Mouse (Mus musculus) forebrain, embryonic 12.5 days (tissue): ENCODE measurements at regions not wholly inside any gene's neighbourhood (a gene's known extent, or its start where the extent isn't known, plus 50 kb on each side); places are given as distances from the start of the nearest gene placed in this dataset.

Experiments
- ATAC-seq: fragments of 200-750 bp; cut with Nextera tagmentation; 2 replicates; pipeline ENCODE4 v1.8.0; 2017; ENCODE audit warnings: moderate TSS enrichment; ENCODE audit not compliant: low FRiP score
- H3K27ac ChIP-seq: fragments of 300-500 bp; sonication (generic); 2 replicates; pipeline ENCODE4 v1.5.1; 2016; ENCODE audit warnings: mild to moderate bottlenecking
- H3K27me3 ChIP-seq: fragments of 300-500 bp; sonication (generic); 2 replicates; pipeline ENCODE4 v1.6.1; 2016; ENCODE audit warnings: mild to moderate bottlenecking
- H3K36me3 ChIP-seq: fragments of 300-500 bp; sonication (generic); replicated peaks from 2 replicates; pipeline ENCODE4 v1.6.1; 2016; ENCODE audit warnings: mild to moderate bottlenecking
- H3K4me1 ChIP-seq: fragments of 300-500 bp; sonication (generic); 2 replicates; pipeline ENCODE4 v1.6.1; 2016
- H3K4me2 ChIP-seq: fragments of 300-500 bp; sonication (generic); 2 replicates; pipeline ENCODE4 v1.6.1; 2016; ENCODE audit warnings: mild to moderate bottlenecking, moderate library complexity
- H3K4me3 ChIP-seq: fragments of 300-500 bp; sonication (generic); replicated peaks from 2 replicates; pipeline ENCODE4 v1.5.1; 2016; ENCODE audit warnings: mild to moderate bottlenecking
- H3K9ac ChIP-seq: fragments of 300-500 bp; sonication (generic); 2 replicates; pipeline ENCODE4 v1.6.1; 2016; ENCODE audit warnings: mild to moderate bottlenecking
- H3K9me3 ChIP-seq: fragments of 300-500 bp; sonication (generic); 2 replicates; pipeline ENCODE4 v1.6.1; 2016
- WGBS: fragments of 180-500 bp; shearing (Covaris S2); methylation state at CpG from one replicate; pipeline ENCODE4 v1.1.7; 2016; 5-methylcytosine and 5-hydroxymethylcytosine counted together

DNA sequence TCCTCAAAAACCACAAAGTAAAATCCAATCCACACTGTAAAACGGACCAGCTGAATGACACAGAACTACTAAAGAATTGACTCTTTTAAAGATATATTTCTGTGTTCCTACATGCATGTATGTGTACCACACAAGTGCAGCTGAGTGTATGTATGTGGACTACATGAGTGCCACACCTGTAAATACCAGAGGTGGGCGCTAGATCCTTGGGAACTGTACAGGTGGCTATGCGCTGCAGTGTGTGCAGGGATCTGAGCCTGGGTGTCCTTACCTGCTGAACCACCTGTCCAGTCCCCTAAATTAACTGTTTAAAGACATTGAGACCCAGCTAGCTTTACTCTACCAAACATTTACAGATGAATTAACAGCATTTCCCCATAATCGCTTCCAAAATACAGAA is 546.6 kb downstream of the Cbln4 start:
- no peak overlapping the region for H3K27ac ChIP-seq
- no peaks in the 10 kb centered on the region for H3K9me3 ChIP-seq
- WGBS, result 80% methylated on average over 4 of the region's 4 CpGs
- H3K9ac ChIP-seq, result no peak overlapping the region
- no peaks in the 10 kb centered on the region for H3K27me3 ChIP-seq
- no peak overlapping the region for H3K4me3 ChIP-seq
- H3K36me3 ChIP-seq, result no peaks in the 10 kb centered on the region
- no peaks in the 10 kb centered on the region for H3K4me1 ChIP-seq
- H3K4me2 ChIP-seq, result no peak overlapping the region
- no peak for ATAC-seq

DNA sequence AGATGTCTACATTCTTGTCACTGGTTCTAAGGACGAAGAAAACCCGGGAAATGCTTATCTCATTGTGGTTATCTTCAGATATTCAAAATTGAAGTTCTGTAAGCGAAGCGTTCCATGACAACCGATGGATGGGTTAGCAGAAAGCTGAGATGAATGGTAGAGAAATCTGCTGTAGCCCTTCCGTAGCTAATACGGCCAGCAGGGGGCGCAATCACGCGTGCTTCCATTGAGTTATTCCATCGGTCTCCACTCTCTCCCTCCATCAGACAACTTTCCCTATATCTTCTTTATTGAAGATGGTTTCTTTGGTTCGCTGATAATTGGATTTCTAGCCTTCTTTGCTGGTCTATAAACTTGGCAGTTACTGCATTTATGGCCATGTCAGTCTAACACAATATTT is 549.5 kb downstream of the Cbln4 start:
- H3K27me3 ChIP-seq, result no peaks in the 10 kb centered on the region
- no peak overlapping the region for H3K27ac ChIP-seq
- WGBS, result 38% methylated on average over 12 of the region's 12 CpGs
- no peak overlapping the region for H3K4me3 ChIP-seq
- no peak overlapping the region for H3K4me2 ChIP-seq
- H3K9ac ChIP-seq, result no peak overlapping the region
- H3K9me3 ChIP-seq, result no peaks in the 10 kb centered on the region
- no peaks in the 10 kb centered on the region for H3K4me1 ChIP-seq
- no peaks in the 10 kb centered on the region for H3K36me3 ChIP-seq
- ATAC-seq, result no peak

DNA sequence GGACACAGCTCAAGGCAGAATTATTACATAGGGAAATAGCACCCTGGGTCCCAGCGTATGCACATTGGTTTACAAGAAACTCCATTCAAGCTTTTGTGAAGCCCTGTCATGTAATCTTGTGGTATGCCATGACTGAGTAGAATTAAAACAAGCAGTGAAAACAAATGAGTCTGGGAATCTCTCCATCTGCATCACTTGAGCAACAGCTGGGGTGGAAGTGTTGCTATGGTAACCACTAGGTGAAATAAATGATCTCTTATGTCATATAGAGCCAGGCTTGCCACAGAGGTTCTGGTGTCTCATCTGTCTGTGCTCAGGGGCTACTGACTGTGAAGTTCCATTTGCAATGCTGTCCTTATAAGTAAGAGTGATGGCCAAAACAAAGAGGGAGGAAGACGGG is 556.0 kb downstream of the Cbln4 start:
- no peak overlapping the region for H3K27ac ChIP-seq
- 64% methylated on average over 2 of the region's 2 CpGs for WGBS
- ATAC-seq, result no peak
- H3K4me1 ChIP-seq, result peaks cover 7% of the 10 kb centered on the region
- no peak overlapping the region for H3K4me2 ChIP-seq
- no peak overlapping the region for H3K9ac ChIP-seq
- H3K9me3 ChIP-seq, result no peaks in the 10 kb centered on the region
- H3K4me3 ChIP-seq, result no peak overlapping the region
- H3K27me3 ChIP-seq, result no peaks in the 10 kb centered on the region
- no peaks in the 10 kb centered on the region for H3K36me3 ChIP-seq

DNA sequence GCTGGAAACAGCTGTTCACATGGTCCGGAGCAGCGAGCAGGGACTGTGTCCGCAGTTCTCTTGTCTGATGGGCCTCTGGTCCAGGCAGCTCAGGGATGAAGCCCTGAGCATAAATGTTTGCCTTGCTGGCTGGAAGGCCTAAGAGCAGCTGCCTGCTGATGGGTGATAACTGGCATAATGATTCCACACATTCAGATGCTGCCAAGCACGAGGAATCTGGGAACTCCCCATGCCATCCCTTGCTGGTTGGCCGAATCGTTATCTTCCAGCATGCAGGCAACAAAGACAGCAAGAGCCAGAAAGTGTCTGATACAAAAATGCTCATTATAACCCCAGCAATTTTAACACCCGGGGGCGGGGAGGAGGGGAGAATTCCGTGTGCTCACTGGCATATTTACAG is 590.0 kb downstream of the Cbln4 start:
- H3K27me3 ChIP-seq, result no peaks in the 10 kb centered on the region
- H3K27ac ChIP-seq, result 0 out of 2 replicates have a peak overlapping the region, but pooled peaks have one; percentile 33
- H3K4me1 ChIP-seq, result peaks cover 7% of the 10 kb centered on the region; the same call in 1 of the 2 replicates
- WGBS, result 55% methylated on average over 9 of the region's 9 CpGs
- H3K9ac ChIP-seq, result no peak overlapping the region
- H3K9me3 ChIP-seq, result 0 out of 2 replicates have a peak, but pooled peaks cover 2% of the 10 kb centered on the region
- no peaks in the 10 kb centered on the region for H3K36me3 ChIP-seq
- no peak overlapping the region for H3K4me3 ChIP-seq
- H3K4me2 ChIP-seq, result no peak overlapping the region
- ATAC-seq, result peak; percentile 20; the same call in 1 of the 2 replicates

DNA sequence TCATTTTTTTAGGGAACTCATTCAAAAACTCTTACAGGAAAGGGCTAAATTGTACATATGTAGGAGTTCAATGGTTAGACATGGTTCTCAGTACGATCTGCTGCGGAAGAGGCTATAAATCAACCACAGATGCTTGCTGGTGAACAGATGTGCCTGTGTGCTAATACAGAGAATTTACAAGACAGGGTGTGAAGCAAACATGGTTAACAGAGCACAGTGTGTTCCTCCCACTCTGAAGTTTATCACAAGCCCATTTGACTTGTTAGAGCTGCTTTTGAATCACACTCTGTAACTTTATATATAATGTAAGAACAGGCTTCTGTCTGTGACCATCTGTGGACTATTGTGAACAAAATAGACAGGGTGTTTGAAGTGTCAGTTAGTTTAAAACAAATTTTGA is 637.2 kb downstream of the Cbln4 start:
- H3K9me3 ChIP-seq, result no peaks in the 10 kb centered on the region
- no peaks in the 10 kb centered on the region for H3K36me3 ChIP-seq
- H3K4me2 ChIP-seq, result no peak overlapping the region
- 71% methylated on average over 2 of the region's 2 CpGs for WGBS
- no peak overlapping the region for H3K9ac ChIP-seq
- H3K27me3 ChIP-seq, result no peaks in the 10 kb centered on the region
- H3K27ac ChIP-seq, result no peak overlapping the region
- ATAC-seq, result no peak
- no peaks in the 10 kb centered on the region for H3K4me1 ChIP-seq
- H3K4me3 ChIP-seq, result no peak overlapping the region

DNA sequence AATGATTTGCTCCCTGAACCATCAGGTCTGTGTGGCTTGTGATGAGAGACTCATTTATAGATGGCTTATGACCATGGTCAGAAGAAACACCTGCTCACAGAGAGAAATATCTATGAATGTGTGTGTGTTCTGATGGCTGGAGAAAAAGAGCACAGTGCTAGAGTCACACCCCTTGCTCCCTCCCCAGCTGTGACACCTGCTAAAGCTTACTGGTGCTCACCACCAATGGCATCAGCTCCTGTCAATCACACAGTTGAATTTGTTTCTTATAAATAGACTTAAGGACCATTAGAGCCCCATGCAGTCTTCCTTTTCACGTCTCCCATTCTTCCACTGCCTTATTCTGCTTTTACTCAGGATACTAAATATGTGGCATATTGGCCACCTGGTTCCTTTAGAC is 654.3 kb downstream of the Cbln4 start:
- H3K36me3 ChIP-seq, result no peaks in the 10 kb centered on the region
- H3K4me2 ChIP-seq, result no peak overlapping the region
- no peak overlapping the region for H3K4me3 ChIP-seq
- no peak overlapping the region for H3K9ac ChIP-seq
- WGBS, result 67% methylated on average over 1 of the region's 1 CpGs
- H3K4me1 ChIP-seq, result no peaks in the 10 kb centered on the region
- no peak for ATAC-seq
- peaks cover 3% of the 10 kb centered on the region; the same call in 1 of the 2 replicates for H3K9me3 ChIP-seq
- no peak overlapping the region for H3K27ac ChIP-seq
- no peaks in the 10 kb centered on the region for H3K27me3 ChIP-seq

DNA sequence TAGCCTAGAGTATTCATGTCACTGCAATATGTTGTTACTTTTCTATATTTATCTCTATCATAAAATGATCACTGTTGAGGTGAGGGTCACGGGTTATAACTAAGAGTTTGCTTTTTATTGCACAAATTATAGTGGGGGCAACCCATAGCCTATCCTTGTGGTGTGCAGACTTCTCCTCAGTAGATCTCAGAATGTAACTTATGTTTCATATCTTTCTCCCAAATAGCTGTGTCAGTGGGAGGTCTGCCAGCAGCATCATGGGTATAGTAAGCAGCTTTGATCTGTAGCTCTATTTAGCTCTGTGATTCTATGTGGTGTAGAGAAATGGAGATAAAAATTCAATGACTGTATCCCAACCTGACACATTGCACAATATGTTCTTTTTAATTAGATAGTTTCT is 641.9 kb downstream of the Dok5 start:
- ATAC-seq, result no peak
- Histone ChIP-seq H3K4me1 (no peaks in the 10 kb centered on the region), H3K4me3 (no peak overlapping the region), H3K9ac (no peak overlapping the region), H3K9me3 (no peaks in the 10 kb centered on the region), H3K4me2 (no peak overlapping the region), H3K27me3 (no peaks in the 10 kb centered on the region), H3K27ac (no peak overlapping the region), H3K36me3 (no peaks in the 10 kb centered on the region)
- WGBS, result 80% methylated on average over 1 of the region's 1 CpGs

DNA sequence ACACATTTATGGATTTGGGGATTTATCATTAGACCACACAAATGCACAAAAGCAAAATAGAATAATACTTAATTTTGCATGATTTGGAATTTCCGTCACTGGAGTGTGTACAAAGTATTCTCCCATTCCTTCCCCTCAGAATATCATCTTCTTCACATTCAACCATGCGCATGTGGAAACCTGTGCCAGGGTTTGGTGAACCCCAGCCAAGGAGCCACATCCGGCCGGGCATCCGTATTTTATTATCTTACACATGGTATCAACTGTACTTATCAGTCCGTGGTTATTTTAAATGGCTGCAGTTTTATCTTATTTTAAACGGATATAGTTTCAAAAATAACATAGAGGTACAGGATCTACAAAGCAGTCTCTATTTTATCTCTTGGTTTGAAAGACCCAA is 641.4 kb downstream of the Dok5 start:
- Histone ChIP-seq H3K27ac (no peak overlapping the region), H3K4me1 (no peaks in the 10 kb centered on the region), H3K4me2 (no peak overlapping the region), H3K4me3 (no peak overlapping the region), H3K9ac (no peak overlapping the region), H3K36me3 (no peaks in the 10 kb centered on the region), H3K27me3 (no peaks in the 10 kb centered on the region), H3K9me3 (no peaks in the 10 kb centered on the region)
- WGBS, result 92% methylated on average over 7 of the region's 7 CpGs
- no peak for ATAC-seq

DNA sequence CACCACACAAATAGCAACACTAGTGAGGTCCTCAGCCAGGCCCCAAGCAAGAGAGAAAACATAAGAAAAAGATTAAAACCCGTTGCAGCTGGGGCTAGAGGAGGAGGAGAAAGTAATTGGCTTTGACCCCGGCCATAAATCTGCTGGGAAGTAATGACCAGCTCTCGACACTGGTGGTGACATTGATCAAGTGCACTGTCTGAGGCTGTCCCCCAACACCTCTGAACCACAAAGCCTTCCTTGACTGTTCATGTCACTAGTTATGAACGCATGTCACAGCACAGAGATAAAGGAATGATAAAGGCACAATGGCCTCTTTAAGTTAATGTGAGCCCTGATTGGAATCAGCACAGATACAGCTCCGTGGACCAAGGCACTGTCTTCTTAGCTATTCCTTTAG is 640.1 kb downstream of the Dok5 start:
- H3K27ac ChIP-seq, result no peak overlapping the region
- no peak overlapping the region for H3K4me2 ChIP-seq
- H3K4me3 ChIP-seq, result no peak overlapping the region
- H3K4me1 ChIP-seq, result no peaks in the 10 kb centered on the region
- no peak for ATAC-seq
- no peaks in the 10 kb centered on the region for H3K27me3 ChIP-seq
- 65% methylated on average over 5 of the region's 5 CpGs for WGBS
- no peak overlapping the region for H3K9ac ChIP-seq
- H3K9me3 ChIP-seq, result no peaks in the 10 kb centered on the region
- no peaks in the 10 kb centered on the region for H3K36me3 ChIP-seq

DNA sequence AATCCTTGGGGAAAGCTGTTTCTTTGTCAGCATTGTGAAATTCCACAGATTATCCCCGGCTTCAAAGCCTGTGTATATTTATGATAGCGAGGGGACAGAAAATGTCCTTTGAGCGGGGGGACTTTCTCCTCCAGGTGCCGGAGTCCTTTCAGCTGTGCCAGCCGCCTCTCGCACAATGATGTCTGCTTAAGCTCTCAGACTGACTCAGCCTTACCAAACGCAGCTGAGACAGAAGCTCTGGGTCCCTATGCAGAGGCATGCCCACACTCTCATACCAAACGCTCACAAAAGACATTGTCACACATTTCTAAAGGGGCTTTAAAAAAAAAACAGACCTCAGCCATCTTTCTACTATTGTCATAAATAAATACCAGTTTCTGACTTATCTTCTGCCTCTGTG is 633.9 kb downstream of the Dok5 start:
- no peaks in the 10 kb centered on the region for H3K36me3 ChIP-seq
- ATAC-seq, result no peak
- H3K4me1 ChIP-seq, result no peaks in the 10 kb centered on the region
- no peak overlapping the region for H3K9ac ChIP-seq
- no peaks in the 10 kb centered on the region for H3K27me3 ChIP-seq
- H3K4me2 ChIP-seq, result no peak overlapping the region
- WGBS, result 57% methylated on average over 8 of the region's 8 CpGs
- H3K9me3 ChIP-seq, result 0 out of 2 replicates have a peak, but pooled peaks cover 5% of the 10 kb centered on the region
- H3K4me3 ChIP-seq, result no peak overlapping the region
- H3K27ac ChIP-seq, result no peak overlapping the region

DNA sequence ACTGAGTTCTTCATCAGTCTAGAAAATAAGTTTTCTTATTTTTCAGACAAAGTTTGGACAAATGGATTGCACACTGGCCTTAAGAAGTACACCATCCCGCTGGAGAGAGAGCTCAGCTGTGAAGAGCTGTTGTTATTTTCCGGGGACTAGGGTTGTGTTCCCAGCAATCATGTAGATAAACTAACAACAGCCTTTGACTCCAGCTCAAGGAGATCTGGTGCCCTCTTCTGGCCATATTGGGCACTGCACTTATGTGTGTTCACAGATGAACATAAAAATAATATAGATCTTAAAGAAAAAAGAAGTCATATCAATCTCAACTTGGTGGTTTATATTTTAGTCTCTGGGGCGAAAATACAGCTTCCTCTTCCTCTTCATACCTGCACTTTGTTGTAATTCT is 633.0 kb downstream of the Dok5 start:
- H3K4me2 ChIP-seq, result no peak overlapping the region
- H3K36me3 ChIP-seq, result no peaks in the 10 kb centered on the region
- no peak for ATAC-seq
- H3K9me3 ChIP-seq, result 0 out of 2 replicates have a peak, but pooled peaks cover 5% of the 10 kb centered on the region
- H3K27me3 ChIP-seq, result no peaks in the 10 kb centered on the region
- H3K4me3 ChIP-seq, result no peak overlapping the region
- no peak overlapping the region for H3K9ac ChIP-seq
- WGBS, result 85% methylated on average over 3 of the region's 3 CpGs
- H3K4me1 ChIP-seq, result no peaks in the 10 kb centered on the region
- H3K27ac ChIP-seq, result no peak overlapping the region

DNA sequence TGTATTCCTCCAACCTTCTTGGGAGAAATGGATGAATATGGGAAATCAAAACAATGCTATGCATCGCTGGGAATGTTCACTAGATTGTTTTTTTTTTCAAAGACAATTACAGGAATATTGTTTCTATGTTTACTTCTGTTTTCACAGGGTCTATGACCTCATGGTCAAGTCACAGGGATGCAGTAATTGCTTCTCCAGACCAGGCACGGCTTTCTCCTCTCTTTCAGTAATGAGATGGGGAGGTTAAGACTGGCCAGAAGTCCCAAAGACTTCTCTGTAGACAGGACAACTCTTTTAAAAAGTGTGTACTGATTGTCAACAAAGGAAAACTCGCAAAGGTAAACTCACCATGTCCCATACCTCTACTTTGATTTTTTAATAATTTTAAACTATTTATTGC is 631.8 kb downstream of the Dok5 start:
- no peak for ATAC-seq
- H3K4me1 ChIP-seq, result no peaks in the 10 kb centered on the region
- 85% methylated on average over 3 of the region's 3 CpGs for WGBS

DNA sequence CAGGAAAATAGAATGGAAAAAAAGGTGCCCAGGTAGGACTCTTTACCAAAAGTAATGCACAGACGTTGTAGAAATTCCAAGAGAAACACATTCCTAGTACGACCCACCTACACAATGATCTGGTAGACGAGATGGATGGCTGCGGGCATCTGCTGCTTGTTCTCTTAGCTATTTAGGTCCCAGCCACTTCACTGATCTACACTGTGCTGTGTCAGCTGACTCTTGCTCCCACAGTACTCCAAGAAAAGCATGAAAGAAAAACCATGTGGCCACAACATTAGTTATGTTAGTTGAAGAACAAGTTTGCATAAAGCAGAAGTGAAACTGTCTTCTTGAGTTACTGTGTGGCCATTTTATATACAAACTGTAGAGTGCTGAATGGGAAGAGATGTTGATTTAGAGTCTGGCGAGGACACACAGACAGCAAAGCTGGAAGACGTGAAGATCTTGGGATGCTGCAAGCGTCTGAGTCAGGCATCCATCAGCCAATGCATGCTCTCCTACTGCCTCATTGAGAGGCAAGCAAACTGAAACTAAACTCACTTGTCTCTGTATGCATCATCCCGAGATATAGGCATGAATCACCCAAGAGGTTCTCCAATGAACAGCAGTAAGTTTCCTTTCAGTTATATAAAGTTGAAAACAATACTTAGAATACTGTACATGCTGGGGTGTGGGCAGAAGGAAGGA is 626.6 kb downstream of the Dok5 start:
- Histone ChIP-seq H3K4me1 (no peaks in the 10 kb centered on the region), H3K27ac (no peak overlapping the region), H3K36me3 (no peaks in the 10 kb centered on the region), H3K4me3 (no peak overlapping the region), H3K9ac (no peak overlapping the region), H3K4me2 (no peak overlapping the region), H3K27me3 (no peaks in the 10 kb centered on the region), H3K9me3 (peaks cover 4% of the 10 kb centered on the region; the same call in 1 of the 2 replicates)
- ATAC-seq, result no peak
- 91% methylated on average over 8 of the region's 8 CpGs for WGBS

More for the DNA sequence above, 631.8 kb downstream of the Dok5 start:
- Histone ChIP-seq H3K4me2 (no peak overlapping the region), H3K4me3 (no peak overlapping the region), H3K9ac (no peak overlapping the region), H3K9me3 (0 out of 2 replicates have a peak, but pooled peaks cover 5% of the 10 kb centered on the region), H3K27ac (no peak overlapping the region), H3K36me3 (no peaks in the 10 kb centered on the region), H3K27me3 (no peaks in the 10 kb centered on the region)
